Mouse (Mus musculus) heart, embryonic 15.5 days (tissue): ENCODE results near the gene Bola3. TPM values are rescaled to one million over a fixed set of nuclear protein-coding genes. Genes with fewer than 3 reads are reported as not detected.

ENCODE experiments used
- ATAC-seq: fragments of 200-750 bp; cut with Nextera tagmentation; replicated peaks from 2 replicates; pipeline ENCODE4 v1.8.0; 2017; ENCODE audit warnings: low read depth, moderate TSS enrichment; ENCODE audit not compliant: insufficient number of reproducible peaks, insufficient read depth, low FRiP score
- H3K27ac ChIP-seq: fragments of 300-500 bp; sonication (generic); 2 replicates; pipeline ENCODE4 v1.5.1; 2015; ENCODE audit warnings: mild to moderate bottlenecking, inconsistent platforms
- H3K27me3 ChIP-seq: fragments of 300-500 bp; sonication (generic); 2 replicates; pipeline ENCODE4 v1.6.1; 2015; ENCODE audit warnings: inconsistent platforms
- H3K36me3 ChIP-seq: fragments of 300-500 bp; sonication (generic); 2 replicates; pipeline ENCODE4 v1.6.1; 2015; ENCODE audit warnings: mild to moderate bottlenecking, inconsistent platforms
- H3K4me1 ChIP-seq: fragments of 300-500 bp; sonication (generic); replicated peaks from 2 replicates; pipeline ENCODE4 v1.6.1; 2015; ENCODE audit warnings: inconsistent platforms
- H3K4me2 ChIP-seq: fragments of 300-500 bp; sonication (generic); 2 replicates; pipeline ENCODE4 v1.6.1; 2015; ENCODE audit warnings: inconsistent platforms, mild to moderate bottlenecking, moderate library complexity
- H3K4me3 ChIP-seq: fragments of 300-500 bp; sonication (generic); 2 replicates; pipeline ENCODE4 v1.5.1; 2015; ENCODE audit warnings: mild to moderate bottlenecking, inconsistent platforms
- H3K9ac ChIP-seq: fragments of 300-500 bp; sonication (generic); 2 replicates; pipeline ENCODE4 v1.6.1; 2015; ENCODE audit warnings: mild to moderate bottlenecking, inconsistent platforms
- H3K9me3 ChIP-seq: fragments of 300-500 bp; sonication (generic); replicated peaks from 2 replicates; pipeline ENCODE4 v1.6.1; 2016; ENCODE audit warnings: inconsistent platforms
- WGBS: fragments of 180-500 bp; shearing (Covaris S2); methylation state at CpG from one replicate; pipeline ENCODE4 v1.1.7; 2015; ENCODE audit warnings: mixed read lengths; 5-methylcytosine and 5-hydroxymethylcytosine counted together
- polyA plus RNA-seq: library from polyadenylated mRNA; unstranded; fragments of >200 nt; fragmentation: Nextera tagmentation; extraction: Ambion mirVana; gene quantifications from 2 replicates; pipeline ENCODE4 v1.2.1, GENCODE M21; 2015

The Bola3 gene
- polyA plus RNA-seq, 1 experiment from 2014 or later: 294 TPM

- Histone ChIP-seq H3K4me2 (peak overlapping the region; percentile 85), H3K9ac (peak overlapping the region; percentile 95), H3K9me3 (no peaks in the 10 kb centered on the region), H3K27me3 (no peaks in the 10 kb centered on the region), H3K36me3 (peaks cover 20% of the 10 kb centered on the region), H3K4me1 (peaks cover 26% of the 10 kb centered on the region), H3K27ac (peak overlapping the region; percentile 70), H3K4me3 (peak overlapping the region; percentile 80)
- peak; percentile 94 for ATAC-seq
- WGBS: under 1% methylated on average over 53 of the region's 53 CpGs
These were observed 469 bp downstream of the Bola3 start for GRCm38 (mm10) chr6:83349274-83349958.

- no peak overlapping the region for H3K27ac ChIP-seq
- WGBS: 76% methylated on average over 7 of the region's 7 CpGs
- no peak for ATAC-seq
These were observed 1.2 kb downstream of the Bola3 start for GRCm38 (mm10) chr6:83350172-83350571.

GRCm38 (mm10) chr6:83350851-83351405 is 2.0 kb downstream of the Bola3 start:
- H3K4me2 ChIP-seq: no peak overlapping the region

More at GRCm38 (mm10) chr6:83350172-83350571, 1.2 kb downstream of the Bola3 start:
- Histone ChIP-seq H3K4me1 (peaks cover 26% of the 10 kb centered on the region), H3K4me3 (peak overlapping the region; percentile 80), H3K9ac (peak overlapping the region; percentile 95), H3K36me3 (peaks cover 27% of the 10 kb centered on the region), H3K4me2 (peak overlapping the region; percentile 85), H3K27me3 (no peaks in the 10 kb centered on the region), H3K9me3 (no peaks in the 10 kb centered on the region)

GRCm38 (mm10) chr6:83351490-83352160 is 2.7 kb downstream of the Bola3 start:
- ATAC-seq: no peak
- H3K27me3 ChIP-seq: no peaks in the 10 kb centered on the region
- no peak overlapping the region for H3K27ac ChIP-seq
- H3K4me1 ChIP-seq: peaks cover 26% of the 10 kb centered on the region
- H3K9me3 ChIP-seq: no peaks in the 10 kb centered on the region
- no peak overlapping the region for H3K9ac ChIP-seq
- H3K4me2 ChIP-seq: no peak overlapping the region
- WGBS: 77% methylated on average over 7 of the region's 7 CpGs
- H3K36me3 ChIP-seq: peaks cover 34% of the 10 kb centered on the region
- no peak overlapping the region for H3K4me3 ChIP-seq

More at GRCm38 (mm10) chr6:83350851-83351405, 2.0 kb downstream of the Bola3 start:
- no peaks in the 10 kb centered on the region for H3K9me3 ChIP-seq
- 85% methylated on average over 16 of the region's 16 CpGs for WGBS
- no peak overlapping the region for H3K4me3 ChIP-seq
- H3K9ac ChIP-seq: no peak overlapping the region
- no peak overlapping the region for H3K27ac ChIP-seq
- peaks cover 26% of the 10 kb centered on the region for H3K4me1 ChIP-seq
- H3K27me3 ChIP-seq: no peaks in the 10 kb centered on the region
- peaks cover 34% of the 10 kb centered on the region for H3K36me3 ChIP-seq
- ATAC-seq: no peak

GRCm38 (mm10) chr6:83352666-83353410 is 3.9 kb downstream of the Bola3 start:
- Histone ChIP-seq H3K9me3 (no peaks in the 10 kb centered on the region), H3K27ac (no peak overlapping the region), H3K27me3 (no peaks in the 10 kb centered on the region), H3K4me3 (no peak overlapping the region), H3K4me2 (no peak overlapping the region), H3K4me1 (peaks cover 30% of the 10 kb centered on the region), H3K36me3 (peaks cover 41% of the 10 kb centered on the region), H3K9ac (no peak overlapping the region)
- 91% methylated on average over 24 of the region's 24 CpGs for WGBS
- no peak for ATAC-seq

GRCm38 (mm10) chr6:83354856-83355781 is 6.2 kb downstream of the Bola3 start:
- no peak for ATAC-seq
- Histone ChIP-seq H3K4me2 (no peak overlapping the region), H3K9me3 (no peaks in the 10 kb centered on the region), H3K27ac (no peak overlapping the region), H3K36me3 (peaks cover 61% of the 10 kb centered on the region), H3K27me3 (no peaks in the 10 kb centered on the region), H3K4me1 (peaks cover 18% of the 10 kb centered on the region), H3K9ac (no peak overlapping the region), H3K4me3 (no peak overlapping the region)
- 84% methylated on average over 9 of the region's 9 CpGs for WGBS

- H3K9me3 ChIP-seq: no peaks in the 10 kb centered on the region
- H3K4me1 ChIP-seq: peaks cover 4% of the 10 kb centered on the region
- H3K27me3 ChIP-seq: no peaks in the 10 kb centered on the region
- no peak overlapping the region for H3K27ac ChIP-seq
- H3K9ac ChIP-seq: no peak overlapping the region
- WGBS: 23% methylated on average over 7 of the region's 7 CpGs
- no peak overlapping the region for H3K4me2 ChIP-seq
- peaks cover 62% of the 10 kb centered on the region for H3K36me3 ChIP-seq
- no peak overlapping the region for H3K4me3 ChIP-seq
- peak; percentile 47 for ATAC-seq
These were observed 7.7 kb downstream of the Bola3 start for GRCm38 (mm10) chr6:83356569-83357138.

GRCm38 (mm10) chr6:83357436-83357835 is 8.5 kb downstream of the Bola3 start:
- Histone ChIP-seq H3K27me3 (no peaks in the 10 kb centered on the region), H3K4me2 (no peak overlapping the region), H3K36me3 (peaks cover 62% of the 10 kb centered on the region), H3K4me1 (peaks cover 4% of the 10 kb centered on the region), H3K9ac (no peak overlapping the region), H3K27ac (no peak overlapping the region), H3K4me3 (no peak overlapping the region), H3K9me3 (no peaks in the 10 kb centered on the region)
- WGBS: 90% methylated on average over 10 of the region's 10 CpGs
- no peak for ATAC-seq

- peaks cover 40% of the 10 kb centered on the region for H3K36me3 ChIP-seq
- 74% methylated on average over 11 of the region's 11 CpGs for WGBS
- no peaks in the 10 kb centered on the region for H3K9me3 ChIP-seq
- H3K27me3 ChIP-seq: no peaks in the 10 kb centered on the region
- H3K27ac ChIP-seq: no peak overlapping the region
- no peak for ATAC-seq
- no peak overlapping the region for H3K4me3 ChIP-seq
- H3K9ac ChIP-seq: no peak overlapping the region
- no peak overlapping the region for H3K4me2 ChIP-seq
- H3K4me1 ChIP-seq: peaks cover 3% of the 10 kb centered on the region
These were observed 12.7 kb downstream of the Bola3 start for GRCm38 (mm10) chr6:83361523-83362248.

- H3K36me3 ChIP-seq: peaks cover 43% of the 10 kb centered on the region
- H3K4me2 ChIP-seq: no peak overlapping the region
- H3K4me3 ChIP-seq: no peak overlapping the region
- no peaks in the 10 kb centered on the region for H3K4me1 ChIP-seq
- H3K9me3 ChIP-seq: no peaks in the 10 kb centered on the region
- whole genome bisulfite sequencing: 83% methylated on average over 12 of the region's 12 CpGs
- H3K9ac ChIP-seq: no peak overlapping the region
- H3K27ac ChIP-seq: no peak overlapping the region
- H3K27me3 ChIP-seq: no peaks in the 10 kb centered on the region
- ATAC-seq: no peak
These were observed 14.1 kb downstream of the Bola3 start for GRCm38 (mm10) chr6:83363075-83363474.
